ENCODE assay signal across 33 mouse cellular contexts in genomic region chr13:78323183-78323582, GRCm38 (mm10).
DNase-seq lines count a peak whose midpoint lies in the region; ATAC-seq and TF ChIP-seq lines count a peak whose summit lies in the region.
"Had no signal": no experiment of that assay in that cellular context is flagged by ENCODE, and none has a peak within 500 bp of the region (broad histone marks: within the 10 kb centered on the region; RNA-seq: fewer than 3 reads in every experiment).

No protein-coding gene starts in this region.

- H3K4me1 ChIP-seq in forebrain, postnatal 0 days (ENCODE audit: insufficient read depth), result no peaks in the 10 kb centered on the region
- H3K4me1 ChIP-seq in forebrain, embryonic 10.5 days, result peaks cover 4% of the 10 kb centered on the region
- H3K4me1 ChIP-seq in liver, embryonic 11.5 days (replicated peaks; ENCODE audit: control insufficient read depth, insufficient read depth, low read length), result no peaks in the 10 kb centered on the region
- H3K4me1 ChIP-seq: embryonic facial prominence, embryonic 10.5 days; embryonic facial prominence, embryonic 13.5 days; heart, embryonic 15.5 days; hindbrain, embryonic 10.5 days; hindbrain, embryonic 13.5 days; intestine, embryonic 15.5 days had no signal

- no peak overlapping the region for H3K27ac ChIP-seq in forebrain, postnatal 0 days (ENCODE audit: low read depth, low read length)
- H3K27ac ChIP-seq in forebrain, embryonic 10.5 days, result no peak overlapping the region
- H3K27ac ChIP-seq in liver, embryonic 11.5 days (ENCODE audit: low read depth, low read length), result no peak overlapping the region
- H3K27ac ChIP-seq: embryonic facial prominence, embryonic 10.5 days; embryonic facial prominence, embryonic 13.5 days; heart, embryonic 15.5 days; hindbrain, embryonic 10.5 days; hindbrain, embryonic 13.5 days; intestine, embryonic 15.5 days had no signal

- H3K4me3 ChIP-seq in forebrain, postnatal 0 days (ENCODE audit: low read depth, low read length), result no peak overlapping the region
- no peak overlapping the region for H3K4me3 ChIP-seq in forebrain, embryonic 10.5 days
- H3K4me3 ChIP-seq in liver, embryonic 11.5 days (ENCODE audit: low read depth, low read length), result no peak overlapping the region
- H3K4me3 ChIP-seq: embryonic facial prominence, embryonic 10.5 days; embryonic facial prominence, embryonic 13.5 days; erythroblast, embryonic 14.5 days; heart, embryonic 15.5 days; hindbrain, embryonic 10.5 days; hindbrain, embryonic 13.5 days; intestine, embryonic 15.5 days had no signal

- H3K4me2 ChIP-seq in forebrain, postnatal 0 days (ENCODE audit: low read depth), result no peak overlapping the region
- no peak overlapping the region for H3K4me2 ChIP-seq in liver, embryonic 11.5 days
- H3K4me2 ChIP-seq: embryonic facial prominence, embryonic 13.5 days; heart, embryonic 11.5 days; heart, embryonic 15.5 days; hindbrain, embryonic 13.5 days; intestine, embryonic 15.5 days had no signal

- no peaks in the 10 kb centered on the region for H3K27me3 ChIP-seq in forebrain, postnatal 0 days (ENCODE audit: insufficient read depth, low read length)
- peaks cover 3% of the 10 kb centered on the region; the same call in 1 of the 2 replicates for H3K27me3 ChIP-seq in forebrain, embryonic 10.5 days (ENCODE audit: poor library complexity, severe bottlenecking)
- H3K27me3 ChIP-seq in liver, embryonic 11.5 days (replicated peaks; ENCODE audit: control insufficient read depth, insufficient read depth, low read length), result no peaks in the 10 kb centered on the region
- H3K27me3 ChIP-seq: CH12.LX; embryonic facial prominence, embryonic 13.5 days; heart, embryonic 15.5 days; hindbrain, embryonic 13.5 days; intestine, embryonic 15.5 days had no signal

- no peak; the same call in 1 of the 2 replicates for ATAC-seq in forebrain, postnatal 0 days
- ATAC-seq in liver, embryonic 11.5 days (replicated peaks; ENCODE audit: low FRiP score), result no peak
- ATAC-seq: activated CD4-positive, CD25-positive, alpha-beta regulatory T cell, adult 4 months; forebrain, embryonic 16.5 days; hindbrain, embryonic 16.5 days; intestine, embryonic 15.5 days had no signal

- H3K9ac ChIP-seq in forebrain, postnatal 0 days, result no peak overlapping the region
- H3K9ac ChIP-seq in liver, embryonic 11.5 days (ENCODE audit: low read depth, low read length), result no peak overlapping the region
- H3K9ac ChIP-seq: embryonic facial prominence, embryonic 13.5 days; heart, embryonic 15.5 days; hindbrain, embryonic 13.5 days; intestine, embryonic 15.5 days had no signal

- 0 out of 2 replicates have a peak, but pooled peaks cover 5% of the 10 kb centered on the region for H3K9me3 ChIP-seq in forebrain, postnatal 0 days (ENCODE audit: low read length)
- H3K9me3 ChIP-seq in forebrain, embryonic 10.5 days, result peaks cover 16% of the 10 kb centered on the region
- H3K9me3 ChIP-seq in liver, embryonic 11.5 days (ENCODE audit: control insufficient read depth, low read length), result no peaks in the 10 kb centered on the region; the same call in 1 of the 2 replicates
- H3K9me3 ChIP-seq: G1E; heart, embryonic 15.5 days; intestine, embryonic 15.5 days had no signal

- no peaks in the 10 kb centered on the region for H3K36me3 ChIP-seq in forebrain, postnatal 0 days (ENCODE audit: insufficient read depth)
- no peaks in the 10 kb centered on the region for H3K36me3 ChIP-seq in forebrain, embryonic 10.5 days (replicated peaks)
- no peaks in the 10 kb centered on the region for H3K36me3 ChIP-seq in liver, embryonic 11.5 days (ENCODE audit: control insufficient read depth, insufficient read depth, low read length)
- H3K36me3 ChIP-seq: embryonic facial prominence, embryonic 10.5 days; embryonic facial prominence, embryonic 13.5 days; G1E; heart, embryonic 15.5 days; hindbrain, embryonic 10.5 days; hindbrain, embryonic 13.5 days; intestine, embryonic 15.5 days had no signal

- peak; percentile 10 for DNase-seq in forebrain, postnatal 0 days
- DNase-seq in forebrain, embryonic 10.5 days (ENCODE audit: extremely low spot score, low spot score), result no peak
- peak; percentile 6 for DNase-seq in retina, embryonic 14.5 days (ENCODE audit: low spot score)
- DNase-seq in retina, postnatal 1 day, result no peak
- DNase-seq in brain, embryonic 14.5 days (ENCODE audit: low read depth), result peak; percentile 41
- DNase-seq in liver, embryonic 11.5 days (ENCODE audit: low spot score), result no peak
- no peak for DNase-seq in thymus, adult 18-20 months
- DNase-seq: adrenal gland, adult 8-10 months; adrenal gland, postnatal 36 days; B cell, adult 2 months; cerebellum, adult 11-12 months; cerebellum, adult 8-10 months; cerebellum, postnatal 10 days; cerebellum, postnatal 36 days; embryo, embryonic 11 days; gastrocnemius, postnatal 10 days; gastrocnemius, postnatal 36 days; heart, postnatal 10 days; heart, postnatal 36 days; kidney, adult 11 months had no signal

- TF ChIP-seq CTCF in forebrain, postnatal 0 days (IDR thresholded peaks at IDR 0.05; ENCODE audit: low read depth), result no peak
- TF ChIP-seq CTCF in brain, embryonic 14.5 days (IDR thresholded peaks at IDR 0.05; ENCODE audit: borderline replicate concordance, extremely low read depth, insufficient read depth, insufficient read length), result no peak

- WGBS in forebrain, postnatal 0 days, result 26% methylated on average over 1 of the region's 1 CpGs
- 69% methylated on average over 1 of the region's 1 CpGs for WGBS in forebrain, embryonic 10.5 days
- 66% methylated on average over 1 of the region's 1 CpGs for whole genome bisulfite sequencing in liver, embryonic 11.5 days

- TF ChIP-seq POLR2A in brain, embryonic 14.5 days (IDR thresholded peaks at IDR 0.05; ENCODE audit: borderline replicate concordance, extremely low read depth, insufficient read depth, insufficient read length, poor library complexity, severe bottlenecking), result no peak

Comparison
In these comparisons a context has a peak if more than half of its experiments do, and no peak if none do; other contexts are left out.
1. DNase-seq: peak in forebrain, postnatal 0 days (single experiment), retina, embryonic 14.5 days (single experiment) and brain, embryonic 14.5 days (single experiment); none in forebrain, embryonic 10.5 days (single experiment), retina, postnatal 1 day (single experiment), liver, embryonic 11.5 days (single experiment) and thymus, adult 18-20 months (0 of 2).